Mouse (Mus musculus): ENCODE results near the gene Acr. TPM values are rescaled to one million over a fixed set of nuclear protein-coding genes. Genes with fewer than 3 reads are reported as not detected.
A peak's percentile ranks its signal among the peaks of the same experiment; 100 is the strongest.

Acr gene
- not detected in 2 replicates for polyA plus RNA-seq (2015; fragmentation: Nextera tagmentation; extraction: Ambion mirVana)

- no peak within 1 kb of the TSS for H3K27ac ChIP-seq (ENCODE audit: low read length)
- WGBS: 81% methylated on average over 6 of the region's 6 CpGs
- no peak for ATAC-seq (ENCODE audit: insufficient read depth, low FRiP score)
- no peaks in the 10 kb centered on the region for H3K36me3 ChIP-seq (ENCODE audit: control insufficient read depth, insufficient read depth, low read length)
- no peak within 1 kb of the TSS for H3K4me3 ChIP-seq (replicated peaks; ENCODE audit: low read length)
- no peak within 1 kb of the TSS for H3K4me2 ChIP-seq (ENCODE audit: low read depth, low read length)
- no peak within 1 kb of the TSS for H3K9ac ChIP-seq (ENCODE audit: low read length)
- no peaks in the 10 kb centered on the region for H3K9me3 ChIP-seq (replicated peaks; ENCODE audit: control insufficient read depth, low read length)
- H3K4me1 ChIP-seq (ENCODE audit: control insufficient read depth, insufficient read depth, low read length): no peaks in the 10 kb centered on the region
- H3K27me3 ChIP-seq (ENCODE audit: control insufficient read depth, insufficient read depth, low read length): no peaks in the 10 kb centered on the region
Observed at GRCm38 (mm10) chr15:89568114-89568513, at the start of gene Acr. Acr (plus strand) TSS chr15:89568326.

- WGBS: 70% methylated on average over 7 of the region's 7 CpGs
- no peak overlapping the region for H3K9ac ChIP-seq (ENCODE audit: low read length)
- no peaks in the 10 kb centered on the region for H3K9me3 ChIP-seq (replicated peaks; ENCODE audit: control insufficient read depth, low read length)
- H3K4me3 ChIP-seq (replicated peaks; ENCODE audit: low read length): no peak overlapping the region
- H3K4me1 ChIP-seq (ENCODE audit: control insufficient read depth, insufficient read depth, low read length): 0 out of 2 replicates have a peak, but pooled peaks cover 3% of the 10 kb centered on the region
- no peak overlapping the region for H3K4me2 ChIP-seq (ENCODE audit: low read depth, low read length)
- H3K36me3 ChIP-seq (ENCODE audit: control insufficient read depth, insufficient read depth, low read length): no peaks in the 10 kb centered on the region
- peaks cover 21% of the 10 kb centered on the region for H3K27me3 ChIP-seq (ENCODE audit: control insufficient read depth, insufficient read depth, low read length)
- no peak for ATAC-seq (ENCODE audit: insufficient read depth, low FRiP score)
- H3K27ac ChIP-seq (ENCODE audit: low read length): no peak overlapping the region
Observed at GRCm38 (mm10) chr15:89521951-89522350, 46.2 kb upstream of the Acr start.

GRCm38 (mm10) chr15:89522566-89523282 lies 45.4 kb upstream of the Acr start:
- Histone ChIP-seq H3K4me3 (replicated peaks; ENCODE audit: low read length) (no peak overlapping the region), H3K27me3 (ENCODE audit: control insufficient read depth, insufficient read depth, low read length) (peaks cover 21% of the 10 kb centered on the region), H3K9me3 (replicated peaks; ENCODE audit: control insufficient read depth, low read length) (no peaks in the 10 kb centered on the region), H3K27ac (ENCODE audit: low read length) (no peak overlapping the region), H3K9ac (ENCODE audit: low read length) (no peak overlapping the region), H3K36me3 (ENCODE audit: control insufficient read depth, insufficient read depth, low read length) (no peaks in the 10 kb centered on the region), H3K4me2 (ENCODE audit: low read depth, low read length) (no peak overlapping the region; the same call in 1 of the 2 replicates), H3K4me1 (ENCODE audit: control insufficient read depth, insufficient read depth, low read length) (0 out of 2 replicates have a peak, but pooled peaks cover 3% of the 10 kb centered on the region)
- ATAC-seq (ENCODE audit: insufficient read depth, low FRiP score): no peak
- 87% methylated on average over 10 of the region's 10 CpGs for WGBS

GRCm38 (mm10) chr15:89523283-89523832 lies 44.8 kb upstream of the Acr start:
- H3K4me3 ChIP-seq (replicated peaks; ENCODE audit: low read length): peak overlapping the region; percentile 61
- H3K9me3 ChIP-seq (replicated peaks; ENCODE audit: control insufficient read depth, low read length): no peaks in the 10 kb centered on the region
- ATAC-seq (ENCODE audit: insufficient read depth, low FRiP score): peak; percentile 59
- 0 out of 2 replicates have a peak, but pooled peaks cover 3% of the 10 kb centered on the region for H3K4me1 ChIP-seq (ENCODE audit: control insufficient read depth, insufficient read depth, low read length)
- no peaks in the 10 kb centered on the region for H3K36me3 ChIP-seq (ENCODE audit: control insufficient read depth, insufficient read depth, low read length)
- 11% methylated on average over 30 of the region's 47 CpGs for whole genome bisulfite sequencing
- peak overlapping the region; percentile 76 for H3K9ac ChIP-seq (ENCODE audit: low read length)
- peak overlapping the region; percentile 87 for H3K4me2 ChIP-seq (ENCODE audit: low read depth, low read length)
- no peak overlapping the region for H3K27ac ChIP-seq (ENCODE audit: low read length)
- H3K27me3 ChIP-seq (ENCODE audit: control insufficient read depth, insufficient read depth, low read length): peaks cover 21% of the 10 kb centered on the region

- peak overlapping the region; percentile 76 for H3K9ac ChIP-seq (ENCODE audit: low read length)
- no peak overlapping the region for H3K27ac ChIP-seq (ENCODE audit: low read length)
- H3K4me1 ChIP-seq (ENCODE audit: control insufficient read depth, insufficient read depth, low read length): 0 out of 2 replicates have a peak, but pooled peaks cover 3% of the 10 kb centered on the region
- WGBS: 12% methylated on average over 50 of the region's 52 CpGs
- H3K27me3 ChIP-seq (ENCODE audit: control insufficient read depth, insufficient read depth, low read length): peaks cover 21% of the 10 kb centered on the region
- H3K4me2 ChIP-seq (ENCODE audit: low read depth, low read length): peak overlapping the region; percentile 87
- no peaks in the 10 kb centered on the region for H3K9me3 ChIP-seq (replicated peaks; ENCODE audit: control insufficient read depth, low read length)
- peak overlapping the region; percentile 61 for H3K4me3 ChIP-seq (replicated peaks; ENCODE audit: low read length)
- H3K36me3 ChIP-seq (ENCODE audit: control insufficient read depth, insufficient read depth, low read length): no peaks in the 10 kb centered on the region
- no peak for ATAC-seq (ENCODE audit: insufficient read depth, low FRiP score)
Observed at GRCm38 (mm10) chr15:89524001-89524571, 44.0 kb upstream of the Acr start.

- H3K27ac ChIP-seq (ENCODE audit: low read length): no peak overlapping the region
- H3K27me3 ChIP-seq (ENCODE audit: control insufficient read depth, insufficient read depth, low read length): peaks cover 21% of the 10 kb centered on the region
- 75% methylated on average over 8 of the region's 8 CpGs for WGBS
- no peak overlapping the region for H3K9ac ChIP-seq (ENCODE audit: low read length)
- no peaks in the 10 kb centered on the region for H3K36me3 ChIP-seq (ENCODE audit: control insufficient read depth, insufficient read depth, low read length)
- H3K9me3 ChIP-seq (replicated peaks; ENCODE audit: control insufficient read depth, low read length): no peaks in the 10 kb centered on the region
- peak overlapping the region; percentile 61 for H3K4me3 ChIP-seq (replicated peaks; ENCODE audit: low read length)
- H3K4me2 ChIP-seq (ENCODE audit: low read depth, low read length): peak overlapping the region; percentile 87; the same call in 1 of the 2 replicates
- ATAC-seq (ENCODE audit: insufficient read depth, low FRiP score): no peak
- 0 out of 2 replicates have a peak, but pooled peaks cover 3% of the 10 kb centered on the region for H3K4me1 ChIP-seq (ENCODE audit: control insufficient read depth, insufficient read depth, low read length)
Observed at GRCm38 (mm10) chr15:89524611-89525415, 43.3 kb upstream of the Acr start.

- Histone ChIP-seq H3K4me2 (ENCODE audit: low read depth, low read length) (no peak overlapping the region), H3K36me3 (ENCODE audit: control insufficient read depth, insufficient read depth, low read length) (no peaks in the 10 kb centered on the region), H3K9ac (ENCODE audit: low read length) (no peak overlapping the region), H3K27ac (ENCODE audit: low read length) (no peak overlapping the region), H3K27me3 (ENCODE audit: control insufficient read depth, insufficient read depth, low read length) (peaks cover 21% of the 10 kb centered on the region), H3K4me3 (replicated peaks; ENCODE audit: low read length) (no peak overlapping the region), H3K9me3 (replicated peaks; ENCODE audit: control insufficient read depth, low read length) (no peaks in the 10 kb centered on the region), H3K4me1 (ENCODE audit: control insufficient read depth, insufficient read depth, low read length) (0 out of 2 replicates have a peak, but pooled peaks cover 3% of the 10 kb centered on the region)
- no peak for ATAC-seq (ENCODE audit: insufficient read depth, low FRiP score)
- WGBS: 92% methylated on average over 8 of the region's 8 CpGs
Observed at GRCm38 (mm10) chr15:89525464-89525863, 42.7 kb upstream of the Acr start.

GRCm38 (mm10) chr15:89525896-89526295 lies 42.2 kb upstream of the Acr start:
- whole genome bisulfite sequencing: 61% methylated on average over 7 of the region's 7 CpGs
- Histone ChIP-seq H3K9me3 (replicated peaks; ENCODE audit: control insufficient read depth, low read length) (no peaks in the 10 kb centered on the region), H3K4me2 (ENCODE audit: low read depth, low read length) (no peak overlapping the region), H3K9ac (ENCODE audit: low read length) (no peak overlapping the region), H3K4me1 (ENCODE audit: control insufficient read depth, insufficient read depth, low read length) (0 out of 2 replicates have a peak, but pooled peaks cover 3% of the 10 kb centered on the region), H3K4me3 (replicated peaks; ENCODE audit: low read length) (no peak overlapping the region), H3K27me3 (ENCODE audit: control insufficient read depth, insufficient read depth, low read length) (peaks cover 21% of the 10 kb centered on the region), H3K27ac (ENCODE audit: low read length) (no peak overlapping the region), H3K36me3 (ENCODE audit: control insufficient read depth, insufficient read depth, low read length) (no peaks in the 10 kb centered on the region)
- ATAC-seq (ENCODE audit: insufficient read depth, low FRiP score): no peak

Data from stomach, embryonic 16.5 days (tissue).